Mouse (Mus musculus) layer of hippocampus, postnatal 25 days (tissue): Measurements from ENCODE around the gene Lrat. TPM values are rescaled to one million over a fixed set of nuclear protein-coding genes. Genes with fewer than 3 reads are reported as not detected.

ENCODE experiments used
- total RNA-seq, 2 experiments: library from RNA; stranded (reverse); gene quantifications; 2 replicates each; pipeline ENCODE4 v1.2.3; 2021

Gene Lrat
- total RNA-seq, 2 experiments from 2014 or later, result not detected

Other genes with a start within 250 kb of the Lrat start
- under 1 TPM; 0.71 to 0.77 TPM for gene Rbm46, start 27.5 kb downstream of the Lrat start, total RNA-seq
- not detected for gene Fgg, start 103.8 kb upstream of the Lrat start, total RNA-seq
- under 1 TPM; 0.17 to 0.28 TPM for gene Fga, start 122.1 kb upstream of the Lrat start, total RNA-seq
- not detected for gene Fgb, start 145.9 kb upstream of the Lrat start, total RNA-seq
- gene Plrg1, start 151.5 kb upstream of the Lrat start, total RNA-seq, result 10 to 100 TPM; 45.0 to 51.1 TPM
- 1 to 10 TPM; 3.6 to 3.7 TPM for gene Dchs2, start 224.0 kb upstream of the Lrat start, total RNA-seq